Mouse (Mus musculus) limb, embryonic 15.5 days (tissue): ENCODE measurements around the gene Rpl3l. TPM values are rescaled to one million over a fixed set of nuclear protein-coding genes. Genes with fewer than 3 reads are reported as not detected.

Source experiments
- polyA plus RNA-seq: library from polyadenylated mRNA; unstranded; fragments of >200 nt; fragmentation: Nextera tagmentation; extraction: Ambion mirVana; gene quantifications from 2 replicates; pipeline ENCODE4 v1.2.1, GENCODE M21; 2015

Rpl3l gene
- polyA plus RNA-seq, 1 experiment from 2014 or later: not detected

Other genes starting within 250 kb of the Rpl3l start
- gene Mlst8, start 248.7 kb upstream of the Rpl3l start, polyA plus RNA-seq: 26.2 and 30.5 TPM in 2 replicates
- gene Caskin1, start 239.2 kb upstream of the Rpl3l start, polyA plus RNA-seq: 2.8 and 3.0 TPM in 2 replicates
- gene Traf7, start 199.9 kb upstream of the Rpl3l start, polyA plus RNA-seq: 89.8 and 104 TPM in 2 replicates
- 3.0 and 3.8 TPM in 2 replicates for gene Rab26, start 193.6 kb upstream of the Rpl3l start, polyA plus RNA-seq
- 32.1 and 37.9 TPM in 2 replicates for gene Pkd1, start 178.0 kb upstream of the Rpl3l start, polyA plus RNA-seq
- gene Tsc2, start 95.2 kb upstream of the Rpl3l start, polyA plus RNA-seq: 49.9 and 54.0 TPM in 2 replicates
- gene Nthl1, start 95.1 kb upstream of the Rpl3l start, polyA plus RNA-seq: 20.9 and 21.3 TPM in 2 replicates
- 56.5 and 57.7 TPM in 2 replicates for gene Slc9a3r2, start 77.5 kb upstream of the Rpl3l start, polyA plus RNA-seq
- gene Npw, start 69.4 kb upstream of the Rpl3l start, polyA plus RNA-seq: not detected in 2 replicates
- gene Zfp598, start 58.1 kb upstream of the Rpl3l start, polyA plus RNA-seq: 21.4 and 22.1 TPM in 2 replicates
- 3.0 and 3.2 TPM in 2 replicates for gene Syngr3, start 37.9 kb upstream of the Rpl3l start, polyA plus RNA-seq
- 32.8 and 33.8 TPM in 2 replicates for gene Gfer, start 31.7 kb upstream of the Rpl3l start, polyA plus RNA-seq
- gene Noxo1, start 31.6 kb upstream of the Rpl3l start, polyA plus RNA-seq: 1.8 and 2.9 TPM in 2 replicates
- gene Tbl3, start 20.2 kb upstream of the Rpl3l start, polyA plus RNA-seq: 57.3 and 59.0 TPM in 2 replicates
- gene Rnf151, start 9.8 kb upstream of the Rpl3l start, polyA plus RNA-seq: 0.29 TPM in 1 of 2 replicates, not detected in the other
- 1,428 and 1,497 TPM in 2 replicates for gene Rps2, start 9.7 kb upstream of the Rpl3l start, polyA plus RNA-seq
- 208 and 226 TPM in 2 replicates for gene Ndufb10, start 3.3 kb upstream of the Rpl3l start, polyA plus RNA-seq
- gene Msrb1, start 8.8 kb downstream of the Rpl3l start, polyA plus RNA-seq: 25.9 and 26.8 TPM in 2 replicates
- 5.2 and 5.7 TPM in 2 replicates for gene Hs3st6, start 25.2 kb downstream of the Rpl3l start, polyA plus RNA-seq
- not detected in 2 replicates for gene Meiob, start 76.5 kb downstream of the Rpl3l start, polyA plus RNA-seq
- 37.7 and 43.3 TPM in 2 replicates for gene Hagh, start 112.3 kb downstream of the Rpl3l start, polyA plus RNA-seq
- gene Fahd1, start 122.5 kb downstream of the Rpl3l start, polyA plus RNA-seq: 19.0 and 19.6 TPM in 2 replicates
- 0.29 and 0.58 TPM in 2 replicates for gene Igfals, start 138.2 kb downstream of the Rpl3l start, polyA plus RNA-seq
- gene Nubp2, start 158.5 kb downstream of the Rpl3l start, polyA plus RNA-seq: 47.7 and 49.6 TPM in 2 replicates
- gene Spsb3, start 158.8 kb downstream of the Rpl3l start, polyA plus RNA-seq: 41.7 and 43.7 TPM in 2 replicates
- gene Eme2, start 167.3 kb downstream of the Rpl3l start, polyA plus RNA-seq: 27.4 and 29.9 TPM in 2 replicates
- 81.9 and 86.9 TPM in 2 replicates for gene Mrps34, start 167.3 kb downstream of the Rpl3l start, polyA plus RNA-seq
- gene Nme3, start 168.7 kb downstream of the Rpl3l start, polyA plus RNA-seq: 31.9 and 36.0 TPM in 2 replicates
- gene Mapk8ip3, start 209.2 kb downstream of the Rpl3l start, polyA plus RNA-seq: 29.5 and 30.6 TPM in 2 replicates
- 165 and 170 TPM in 2 replicates for gene Jpt2, start 232.9 kb downstream of the Rpl3l start, polyA plus RNA-seq